Mouse (Mus musculus) spleen, postnatal 36 days (tissue): ENCODE measurements around the gene Dld.

ENCODE experiments used
- DNase-seq, 2 experiments: peaks; one replicate each; pipeline ENCODE4 v3.0.0; 2022; ENCODE audit warnings: low spot score in 2 of 2, mixed read lengths in 1 of 2

The Dld gene

GRCm38 (mm10) chr12:31294526-31294925 is 56.7 kb downstream of the Dld start:
- no peak for DNase-seq

DNA sequence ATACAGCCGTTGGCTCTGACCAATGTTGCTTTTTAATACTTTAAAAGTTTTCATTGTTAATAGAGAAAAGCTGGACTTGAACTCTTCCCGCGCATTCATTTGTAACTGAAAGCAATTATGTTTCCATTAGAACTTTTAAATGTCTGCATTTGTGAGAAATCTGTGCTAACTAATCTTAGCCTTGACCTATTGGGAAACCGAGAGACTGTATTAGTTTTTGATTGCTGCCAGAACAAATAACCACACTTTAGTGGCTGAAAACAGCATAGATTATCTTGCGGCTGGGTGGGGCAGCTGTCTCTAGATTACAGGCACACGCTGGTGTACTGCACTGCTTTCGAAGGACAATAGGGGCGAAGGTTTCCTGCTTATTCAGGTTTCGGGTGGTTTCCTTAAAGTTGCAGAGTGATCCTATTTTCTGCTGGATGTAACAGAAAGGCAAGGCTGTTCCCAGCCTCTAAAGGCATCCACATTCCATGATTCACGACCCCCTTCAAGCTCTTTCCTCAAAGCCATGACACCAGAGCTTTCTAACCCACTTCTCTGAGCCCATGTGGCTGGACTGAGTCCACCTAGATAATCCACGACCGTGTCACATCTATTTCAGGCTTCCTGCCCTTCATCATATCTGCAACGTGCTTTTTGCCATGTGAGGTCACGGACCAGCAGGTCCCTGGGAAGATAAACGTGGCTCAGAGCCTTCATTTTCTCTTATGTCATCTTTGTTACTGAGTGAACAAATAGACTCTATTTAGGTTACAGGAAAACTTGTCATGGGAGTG is 57.7 kb downstream of the Dld start:
- no peak for DNase-seq

DNA sequence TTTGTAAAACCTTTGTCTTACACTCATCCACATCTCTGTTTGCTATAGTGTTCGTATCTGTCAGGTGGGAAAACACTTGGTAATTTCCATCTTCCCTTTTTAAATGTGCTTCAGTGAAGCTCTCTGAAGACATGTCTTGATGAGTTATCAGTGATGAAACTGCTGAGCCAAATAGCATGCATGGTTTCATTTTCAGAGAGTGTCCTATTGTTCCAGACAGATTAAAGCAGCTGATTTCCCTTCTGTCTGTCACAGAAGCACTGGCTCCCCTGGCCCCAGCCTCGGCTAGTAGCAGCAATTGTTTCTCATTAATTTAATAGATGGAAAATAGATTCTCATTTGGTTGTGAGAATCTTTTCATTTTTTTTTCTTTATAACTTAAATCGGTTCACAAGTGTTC is 60.3 kb downstream of the Dld start:
- DNase-seq = no peak

DNA sequence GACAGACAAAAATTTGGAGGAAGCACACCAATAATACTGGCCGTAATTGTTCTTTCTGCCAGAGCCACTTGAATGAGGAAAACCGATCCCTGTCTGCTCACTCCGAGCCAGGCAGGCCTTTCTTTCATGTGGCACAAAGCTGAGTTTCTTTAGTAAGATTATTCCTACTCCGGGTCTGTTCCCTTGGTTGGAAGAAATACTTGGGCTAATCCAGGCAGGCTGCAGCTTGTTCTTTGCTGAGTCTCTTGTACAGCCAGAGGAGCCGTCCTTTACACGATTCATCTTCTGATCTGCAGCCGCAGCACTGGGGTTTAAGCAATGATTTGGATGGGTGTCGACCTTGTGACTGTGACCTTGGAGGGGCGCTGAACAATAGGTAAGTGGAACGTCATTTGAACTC is 62.2 kb downstream of the Dld start:
- no peak for DNase-seq

DNA sequence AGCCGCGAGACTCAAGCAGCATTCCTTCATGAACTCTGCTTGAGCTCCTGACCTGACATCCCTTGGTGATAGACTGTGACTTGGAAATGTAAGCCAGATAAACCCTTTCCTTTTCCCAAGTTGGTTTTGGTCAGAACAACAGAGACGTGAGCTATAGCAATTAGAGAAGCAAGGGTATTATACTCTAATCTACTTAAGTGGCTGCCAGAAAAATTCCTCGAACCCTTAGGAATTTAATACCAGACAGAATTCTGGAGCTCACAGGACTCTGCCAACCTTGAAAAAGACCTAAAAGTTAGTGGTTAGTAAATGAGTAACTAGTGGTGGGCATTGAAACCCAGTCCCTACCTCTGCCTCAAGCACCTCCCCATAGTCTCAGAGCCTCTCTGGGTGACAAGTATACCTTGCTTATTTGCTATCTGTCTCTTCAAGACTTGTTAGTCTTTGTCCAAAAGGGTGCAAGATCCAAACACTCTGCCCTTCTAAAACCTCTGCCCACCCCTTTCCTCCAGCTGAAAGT is 67.6 kb downstream of the Dld start:
- DNase-seq = no peak

DNA sequence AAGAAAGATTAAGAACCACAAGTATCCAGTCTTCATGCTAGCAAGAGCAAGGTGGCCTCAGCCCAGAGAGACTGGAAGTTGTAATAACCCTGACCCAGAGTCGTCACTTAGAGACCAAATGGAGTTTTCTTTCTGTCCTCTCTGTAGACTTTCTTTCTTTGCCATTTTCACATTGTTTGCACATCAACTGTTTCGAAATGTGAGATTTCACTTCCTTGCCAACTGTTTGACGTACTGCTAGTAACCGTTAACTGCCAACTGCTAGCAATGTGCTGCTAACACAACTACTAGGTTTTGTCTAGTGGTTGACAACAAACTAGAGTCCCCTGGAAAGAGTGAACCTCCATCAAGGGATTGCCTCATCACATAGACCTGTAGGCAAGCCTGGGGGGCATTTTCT is 68.1 kb downstream of the Dld start:
- DNase-seq = no peak

- no peak for DNase-seq
These were observed 69.0 kb downstream of the Dld start for GRCm38 (mm10) chr12:31282241-31282640.
